Mouse (Mus musculus) T-helper 1 cell (primary cell): Measurements from ENCODE around the gene Rab15.
"Not testable (repeated sequence)": the region's sequence is repeated elsewhere in the genome, so short reads cannot be mapped to it uniquely, and the experiment has no call there.

ENCODE experiments used
- in situ Hi-C: fragments of 300-600 bp; cut with MboI, MseI; formaldehyde crosslinking; loops from one replicate; pipeline ENCODE4 v1.15.1; 2025; ENCODE audit warnings: high pct_unique_total_duplicates

The Rab15 gene

DNA sequence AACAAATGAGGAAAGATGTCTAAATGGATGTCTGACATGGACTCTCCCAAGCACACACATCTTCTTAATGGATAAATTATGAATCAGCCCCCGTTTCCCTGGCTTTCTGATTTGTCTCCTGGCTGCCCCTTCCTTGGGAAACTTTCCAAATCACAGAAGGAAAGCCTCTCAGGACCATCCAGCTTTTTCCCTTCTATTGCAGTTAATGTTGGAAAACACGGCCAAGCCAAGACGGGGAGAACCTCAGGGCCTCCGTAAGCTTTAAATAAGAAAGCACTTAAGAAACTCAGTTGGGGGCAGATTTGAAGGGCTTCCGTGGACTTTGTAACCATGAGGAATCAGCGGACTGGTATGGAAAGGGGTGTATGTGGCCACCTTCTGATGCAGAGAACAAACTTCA is 2.9 kb downstream of the Rab15 start:
- in situ Hi-C loops, result no loop called here

DNA sequence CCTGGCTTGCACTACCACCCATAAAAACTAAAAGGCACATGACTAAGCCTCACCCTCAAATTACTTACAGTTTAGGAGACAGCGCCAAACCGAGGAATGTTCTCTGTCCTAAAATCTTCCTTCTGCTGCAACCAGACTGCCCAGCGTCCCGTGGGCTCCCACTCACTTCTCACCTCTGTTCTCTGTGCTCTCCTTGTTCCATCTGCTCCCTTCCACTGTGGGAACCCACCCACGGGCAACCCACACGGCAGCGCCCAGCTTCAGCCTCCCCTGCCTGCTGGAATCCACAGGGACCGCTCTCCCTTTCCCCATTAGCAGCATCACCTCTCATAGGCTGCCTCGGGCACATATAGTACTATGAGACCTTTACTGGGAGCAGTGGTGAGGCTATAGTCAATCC is 3.8 kb downstream of the Rab15 start:
- in situ Hi-C loops, result no loop called here

DNA sequence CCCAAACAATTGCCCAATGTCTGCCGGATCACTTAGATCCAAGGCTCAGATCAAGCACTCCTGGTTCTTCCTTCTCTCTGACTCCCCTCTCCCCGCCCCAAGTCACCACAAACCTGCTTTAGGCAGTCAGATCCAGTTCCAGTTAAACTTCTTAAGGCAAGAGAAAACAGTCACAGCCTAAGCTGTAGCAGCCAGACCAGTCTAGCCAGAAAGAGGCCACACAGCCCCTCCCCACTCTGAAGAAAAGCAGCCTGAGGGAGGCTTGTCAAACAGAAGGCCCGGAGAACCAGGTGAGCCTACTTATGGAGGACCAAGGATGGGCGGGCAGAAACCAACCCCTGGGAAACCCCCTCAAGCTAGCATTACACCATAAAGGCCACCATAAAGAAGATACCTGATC is 4.6 kb downstream of the Rab15 start:
- in situ Hi-C loops, result no loop called here

GRCm38 (mm10) chr12:76817176-76817575 is 5.5 kb downstream of the Rab15 start:
- in situ Hi-C loops, result no loop called here

- in situ Hi-C loops, result no loop called here
Observed at GRCm38 (mm10) chr12:76816720-76817119, 6.0 kb downstream of the Rab15 start.

- in situ Hi-C loops, result no loop called here
Observed at GRCm38 (mm10) chr12:76814120-76814519, 8.6 kb downstream of the Rab15 start.

GRCm38 (mm10) chr12:76813543-76813942 is 9.2 kb downstream of the Rab15 start:
- in situ Hi-C loops, result no loop called here

DNA sequence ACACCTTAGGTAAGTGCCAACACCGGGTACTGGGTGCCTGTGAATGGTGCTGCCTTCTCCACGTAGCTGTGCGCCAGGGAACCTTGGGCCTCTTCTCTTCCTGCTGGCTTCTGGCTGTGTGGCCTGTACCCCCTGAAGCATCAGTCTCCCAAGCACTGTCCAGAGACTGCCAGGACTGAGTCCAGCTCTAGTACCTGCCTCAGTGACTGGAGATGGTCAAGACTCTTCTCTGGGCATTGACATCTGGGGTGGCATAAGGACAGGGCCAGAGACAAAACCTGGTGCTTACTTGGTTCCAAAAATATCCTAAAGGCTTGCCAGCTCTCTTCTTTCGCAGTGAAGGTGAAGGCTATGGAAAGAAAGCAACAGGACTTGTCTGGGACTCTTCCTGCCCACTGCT is 11.7 kb downstream of the Rab15 start:
- in situ Hi-C loops, result no loop called here

DNA sequence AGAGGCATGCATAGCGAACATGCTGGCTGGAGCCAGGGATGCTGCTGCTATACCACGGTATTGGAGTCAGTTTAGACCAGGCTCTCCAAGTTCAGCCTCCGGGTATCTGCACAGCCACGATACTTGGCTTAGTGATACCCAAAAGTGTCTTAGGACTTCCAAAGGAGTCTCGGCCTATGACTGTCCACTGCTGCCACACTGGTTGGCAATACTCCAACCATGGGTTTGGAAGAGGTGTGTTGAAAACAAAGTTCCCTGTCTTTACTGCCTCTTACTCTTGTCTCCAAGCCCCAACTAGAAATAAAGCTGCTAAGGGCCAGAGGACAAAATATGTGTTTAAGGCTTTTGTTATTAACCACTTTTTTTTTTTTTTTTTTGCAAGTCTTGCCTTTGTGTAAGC is 12.2 kb downstream of the Rab15 start:
- in situ Hi-C loops, result no loop called here

DNA sequence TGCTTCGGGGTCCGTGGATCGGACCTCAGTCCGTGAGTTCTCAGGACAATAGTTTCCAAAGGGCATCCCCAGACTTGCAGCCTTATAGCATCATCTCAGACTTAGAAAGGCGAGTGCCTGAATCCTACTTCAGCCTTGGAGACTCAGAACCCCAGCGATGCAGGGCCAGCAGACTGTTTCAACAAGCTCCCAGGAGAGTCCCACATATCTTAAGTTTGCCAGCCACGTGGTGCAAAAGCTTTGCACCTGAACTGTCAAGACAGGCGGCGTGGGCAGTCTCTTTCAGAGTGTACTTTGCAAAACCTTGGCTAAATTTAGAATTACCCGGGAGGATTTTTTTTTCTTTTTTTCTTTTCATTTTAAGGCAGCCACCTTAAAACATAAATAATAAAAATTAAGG is 14.9 kb downstream of the Rab15 start:
- in situ Hi-C loops, result no loop called here

- in situ Hi-C loops, result no loop called here
Observed at GRCm38 (mm10) chr12:76805056-76805811, 17.5 kb downstream of the Rab15 start.

DNA sequence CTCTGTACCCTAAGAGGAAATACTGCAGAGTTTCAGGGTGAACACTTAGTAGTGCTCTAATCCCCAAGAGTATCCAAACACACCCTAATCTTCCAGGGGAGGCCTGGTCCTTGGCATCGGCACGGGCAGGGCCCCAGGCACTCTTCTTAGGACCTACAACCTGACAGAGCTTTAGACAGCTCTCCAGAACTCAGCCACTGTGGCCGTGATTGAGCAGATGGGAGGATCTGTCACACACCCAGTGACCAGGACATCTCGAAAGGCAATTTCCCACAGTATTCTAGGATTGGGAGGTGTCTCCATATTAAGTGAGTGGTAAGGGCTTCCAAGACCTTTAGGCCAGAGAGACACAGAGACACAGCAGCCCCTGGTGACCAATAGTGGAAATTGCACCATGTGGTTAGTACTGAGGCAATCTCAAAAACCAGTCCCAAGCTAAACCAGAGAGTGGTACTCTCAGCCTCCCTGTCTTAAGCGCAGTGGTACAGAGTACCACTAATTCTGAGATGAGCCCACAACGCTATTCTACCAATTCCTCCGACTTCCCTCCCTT is 18.9 kb downstream of the Rab15 start:
- in situ Hi-C loops, result no loop called here

- in situ Hi-C loops, result no loop called here
Observed at GRCm38 (mm10) chr12:76803028-76803427, 19.7 kb downstream of the Rab15 start.

GRCm38 (mm10) chr12:76798008-76798720 is 24.5 kb downstream of the Rab15 start:
- in situ Hi-C loops, result no loop called here

DNA sequence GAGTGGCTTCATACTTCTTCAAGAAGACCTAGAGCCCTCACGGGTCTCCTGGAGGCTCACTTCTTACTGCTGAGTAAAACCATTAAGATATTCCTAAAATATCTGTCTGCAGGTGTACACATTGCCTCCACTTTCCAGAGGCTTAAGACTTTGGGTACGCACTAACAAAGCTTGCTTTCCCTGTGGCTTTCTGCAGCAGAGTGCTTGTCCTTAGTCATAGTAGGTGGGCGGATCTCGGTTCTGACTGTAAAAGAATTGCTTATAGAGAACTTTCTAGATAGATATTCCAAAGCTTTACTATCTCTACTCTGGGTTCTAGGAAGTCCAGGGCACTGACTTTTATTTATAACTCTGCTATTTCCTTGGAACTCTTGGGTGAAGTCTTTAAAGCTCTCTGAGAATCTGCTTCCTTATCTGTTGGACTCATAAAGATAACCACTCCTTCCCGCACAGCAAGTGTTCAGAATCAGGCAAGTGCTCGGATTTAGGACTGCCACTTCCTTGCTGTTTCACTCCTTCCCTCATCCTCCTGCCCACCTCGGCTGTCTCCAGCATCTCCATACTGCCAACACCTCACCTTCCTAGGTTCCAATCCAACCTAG is 25.7 kb downstream of the Rab15 start:
- in situ Hi-C loops, result no loop called here

DNA sequence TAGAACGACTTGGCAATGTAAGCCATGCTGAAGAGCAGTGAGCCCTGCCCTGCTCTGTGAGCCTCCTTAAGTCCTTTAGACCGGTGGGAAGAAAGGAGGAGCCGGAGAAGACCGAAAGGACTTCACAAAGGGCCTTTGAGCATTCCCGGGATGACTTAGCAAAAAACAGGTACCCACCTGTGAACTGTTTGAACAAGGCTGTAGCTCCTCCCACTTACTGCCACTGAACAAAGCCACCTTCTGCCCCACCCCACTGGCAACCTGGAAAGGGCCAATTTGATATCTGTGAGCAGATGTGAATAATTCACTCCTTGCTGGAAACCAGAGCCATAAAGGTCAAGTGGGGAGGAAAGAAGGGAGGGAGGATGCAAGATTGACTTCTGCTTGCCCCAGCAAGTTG is 27.4 kb downstream of the Rab15 start, which contains the start of gene Gpx2:
TSS of gene Gpx2 (minus strand) at position 205 of the 400 bp plus-strand sequence.
- in situ Hi-C loops, result no loop called here

- in situ Hi-C loops, result not testable (repeated sequence)
Observed at GRCm38 (mm10) chr12:76792540-76792939, 30.2 kb downstream of the Rab15 start.

DNA sequence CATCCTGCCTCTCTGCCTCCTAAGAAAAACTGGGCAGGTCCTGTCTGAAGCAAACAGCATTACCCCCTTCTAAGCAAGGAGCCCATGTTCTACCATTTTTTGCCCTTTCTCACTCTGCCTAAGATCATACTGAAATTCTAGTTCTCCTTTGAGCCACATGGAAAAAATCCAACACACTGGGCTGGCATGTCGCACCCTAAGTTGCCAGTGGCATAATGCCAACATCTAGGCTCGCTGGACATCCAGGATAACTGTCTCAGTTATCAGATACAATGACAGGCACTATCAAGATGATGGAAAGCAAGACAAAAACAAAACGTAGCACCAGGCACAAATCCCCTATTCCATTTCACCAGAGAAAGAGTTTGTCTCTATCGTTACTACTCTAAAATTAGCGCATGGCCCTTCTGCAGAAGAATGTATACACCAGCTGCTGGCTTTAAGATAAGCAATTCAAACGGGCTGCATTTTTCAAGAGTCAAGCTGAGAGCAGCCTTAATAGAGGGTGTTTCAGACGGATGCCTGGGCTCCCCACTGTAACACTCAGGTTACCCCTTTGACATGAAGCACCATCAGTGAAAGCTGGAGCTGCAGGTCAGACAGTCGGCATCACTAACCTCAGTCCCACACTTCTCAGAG is 32.1 kb downstream of the Rab15 start:
- in situ Hi-C loops, result no loop called here

DNA sequence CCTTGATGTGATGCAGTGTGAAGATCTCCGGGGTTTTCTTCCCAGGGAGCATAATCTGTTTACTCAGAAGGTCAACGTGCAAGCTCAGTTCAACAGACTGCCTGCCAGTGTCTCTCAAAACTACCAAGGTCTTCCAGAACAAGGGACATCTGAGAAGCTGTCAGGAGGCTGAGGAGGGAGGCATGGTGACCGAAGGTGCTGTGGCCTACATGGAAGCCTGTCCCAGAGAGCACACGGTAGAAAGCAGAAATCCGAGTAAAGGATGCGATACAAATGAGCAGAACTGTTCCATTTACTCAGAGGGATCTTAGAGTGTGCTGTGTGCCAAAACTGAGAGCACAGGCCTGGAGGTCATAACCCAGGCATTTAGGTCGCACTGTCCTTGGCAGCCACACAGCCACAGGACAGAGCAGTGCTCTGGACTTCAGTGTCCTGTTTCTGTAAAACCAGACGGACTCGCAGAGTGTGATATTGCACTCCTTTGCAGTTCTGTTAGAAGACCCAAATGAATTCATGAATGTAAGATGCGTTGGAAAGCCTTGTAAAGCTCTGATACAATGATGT is 38.6 kb downstream of the Rab15 start:
- in situ Hi-C loops, result no loop called here

DNA sequence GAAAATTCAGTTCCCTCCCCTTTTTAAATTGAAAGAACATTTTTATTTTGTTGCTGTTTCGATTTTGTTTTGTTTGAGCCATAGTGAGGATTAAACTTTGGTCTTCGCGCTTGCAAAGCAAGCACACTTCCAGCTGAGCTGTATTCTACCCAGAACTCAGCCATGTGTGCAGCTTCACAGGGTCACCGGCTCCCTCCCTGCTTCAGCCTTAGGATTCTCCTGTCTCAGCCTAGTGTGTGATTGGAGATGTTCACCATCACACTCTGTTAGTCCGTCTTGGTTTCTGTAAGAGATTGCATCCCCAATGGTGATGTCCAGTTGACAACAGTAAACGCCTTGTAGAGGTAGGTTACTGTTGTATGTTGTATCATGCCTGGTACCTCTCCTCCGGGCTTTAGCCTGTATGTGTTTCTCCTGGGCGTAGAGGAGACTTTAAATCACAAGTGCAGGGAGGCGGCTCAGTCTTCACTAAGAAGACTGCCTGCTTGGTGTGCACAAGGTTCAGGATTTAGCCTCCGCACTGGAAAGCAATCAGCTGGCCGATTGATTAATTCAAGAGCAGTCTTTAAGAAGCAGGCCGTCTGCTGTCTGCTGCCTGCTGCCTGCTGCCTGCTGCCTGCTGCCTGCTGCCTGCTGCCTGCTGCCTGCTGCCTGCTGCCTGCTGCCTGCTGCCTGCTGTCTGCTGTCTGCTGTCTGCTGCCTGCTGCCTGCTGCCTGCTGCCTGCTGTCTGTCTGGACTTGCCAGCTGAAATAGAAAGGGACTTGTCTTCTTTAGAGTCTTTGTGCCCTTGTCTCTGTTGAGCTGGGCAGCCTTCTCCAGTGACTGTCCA is 41.9 kb downstream of the Rab15 start:
- in situ Hi-C loops, result no loop called here

DNA sequence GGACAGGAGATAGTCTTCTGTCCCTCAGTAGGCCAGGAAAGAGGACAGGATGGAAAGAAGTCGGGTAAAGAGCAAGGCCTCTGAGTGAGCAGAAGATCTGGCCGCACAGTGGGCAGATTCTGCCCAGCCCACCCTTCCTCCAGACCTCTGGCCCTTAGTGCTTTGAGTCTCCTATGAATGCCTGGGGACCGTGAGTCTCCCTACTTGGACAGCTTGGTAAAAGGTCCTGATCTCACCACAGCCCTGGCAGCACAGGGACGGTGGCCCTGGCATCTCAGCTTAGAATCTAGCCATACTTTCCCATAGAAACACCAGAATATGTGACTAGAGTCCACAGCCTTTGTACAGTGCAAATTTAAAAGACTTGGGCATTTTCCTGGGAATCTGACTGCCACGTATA is 42.8 kb downstream of the Rab15 start:
- in situ Hi-C loops, result no loop called here
